Mouse (Mus musculus): ENCODE results near the gene Tnfsf11. TPM values are rescaled to one million over a fixed set of nuclear protein-coding genes. Genes with fewer than 3 reads are reported as not detected.

Gene Tnfsf11
- polyA plus RNA-seq, 2 experiments, result 0.03 to 0.17 TPM

- no peaks in the 10 kb centered on the region for H3K36me3 ChIP-seq (replicated peaks; ENCODE audit: control insufficient read depth, insufficient read depth, low read depth)
- DNase-seq (ENCODE audit: low read depth in 3 of 3, low spot score in 3 of 3), result no peak
- 11% methylated on average over 11 of the region's 11 CpGs for WGBS (ENCODE audit: insufficient replicate concordance)
- H3K4me1 ChIP-seq (replicated peaks; ENCODE audit: control insufficient read depth in 2 of 2, insufficient read depth in 2 of 2, low read length in 1 of 2), result 0 out of 4 replicates have a peak, but pooled peaks cover 0 to 2% of the 10 kb centered on the region in 2 experiments
- no peak for TF ChIP-seq EP300 (IDR thresholded peaks at IDR 0.05; ENCODE audit: low read depth)
- TF ChIP-seq CTCF (IDR thresholded peaks at IDR 0.05; ENCODE audit: low read depth), result no peak
- H3K4me3 ChIP-seq (ENCODE audit: insufficient read depth in 1 of 2, low read depth in 2 of 2, low read length in 2 of 2), result no peak overlapping the region
- H3K27me3 ChIP-seq (ENCODE audit: control insufficient read depth, insufficient read depth, low read length), result no peaks in the 10 kb centered on the region
- no peak overlapping the region for H3K9ac ChIP-seq (replicated peaks)
- no peak for ATAC-seq (ENCODE audit: insufficient read depth)
- no peaks in the 10 kb centered on the region for H3K9me3 ChIP-seq (ENCODE audit: control insufficient read depth, low read length)
- H3K27ac ChIP-seq, result no peak overlapping the region
- no peak overlapping the region for H3K4me2 ChIP-seq (ENCODE audit: low read depth)
Observed at GRCm38 (mm10) chr14:78330576-78331300, 22.9 kb upstream of the Tnfsf11 start.

- no peak overlapping the region for H3K4me2 ChIP-seq (ENCODE audit: low read depth)
- no peak for TF ChIP-seq CTCF (IDR thresholded peaks at IDR 0.05; ENCODE audit: low read depth)
- no peak for TF ChIP-seq EP300 (IDR thresholded peaks at IDR 0.05; ENCODE audit: low read depth)
- H3K4me1 ChIP-seq (replicated peaks; ENCODE audit: control insufficient read depth in 2 of 2, insufficient read depth in 2 of 2, low read length in 1 of 2), result 0 out of 4 replicates have a peak, but pooled peaks cover 0 to 2% of the 10 kb centered on the region in 2 experiments
- no peak for DNase-seq (ENCODE audit: low read depth in 3 of 3, low spot score in 3 of 3)
- no peak for ATAC-seq (ENCODE audit: insufficient read depth)
- H3K4me3 ChIP-seq (ENCODE audit: insufficient read depth in 1 of 2, low read depth in 2 of 2, low read length in 2 of 2), result no peak overlapping the region
- no peaks in the 10 kb centered on the region for H3K9me3 ChIP-seq (ENCODE audit: control insufficient read depth, low read length)
- WGBS (ENCODE audit: insufficient replicate concordance), result 52% methylated on average over 8 of the region's 8 CpGs
- no peak overlapping the region for H3K27ac ChIP-seq
- no peaks in the 10 kb centered on the region for H3K27me3 ChIP-seq (ENCODE audit: control insufficient read depth, insufficient read depth, low read length)
- no peaks in the 10 kb centered on the region for H3K36me3 ChIP-seq (replicated peaks; ENCODE audit: control insufficient read depth, insufficient read depth, low read depth)
- H3K9ac ChIP-seq (replicated peaks), result no peak overlapping the region
Observed at GRCm38 (mm10) chr14:78329765-78330451, 22.1 kb upstream of the Tnfsf11 start.

GRCm38 (mm10) chr14:78323356-78323755, 15.5 kb upstream of the Tnfsf11 start:
- H3K4me1 ChIP-seq (replicated peaks; ENCODE audit: control insufficient read depth in 2 of 2, insufficient read depth in 2 of 2, low read length in 1 of 2), result 0 out of 4 replicates have a peak, but pooled peaks cover 0 to 4% of the 10 kb centered on the region in 2 experiments
- no peaks in the 10 kb centered on the region for H3K27me3 ChIP-seq (ENCODE audit: control insufficient read depth, insufficient read depth, low read length)
- TF ChIP-seq CTCF (IDR thresholded peaks at IDR 0.05; ENCODE audit: low read depth) (no peak), EP300 (IDR thresholded peaks at IDR 0.05; ENCODE audit: low read depth) (no peak)
- H3K4me3 ChIP-seq (ENCODE audit: insufficient read depth in 1 of 2, low read depth in 2 of 2, low read length in 2 of 2), result no peak overlapping the region
- H3K9me3 ChIP-seq (ENCODE audit: control insufficient read depth, low read length), result no peaks in the 10 kb centered on the region
- H3K9ac ChIP-seq (replicated peaks), result no peak overlapping the region
- ATAC-seq (ENCODE audit: insufficient read depth) (no peak), DNase-seq (ENCODE audit: low read depth in 3 of 3, low spot score in 3 of 3) (no peak)
- H3K36me3 ChIP-seq (replicated peaks; ENCODE audit: control insufficient read depth, insufficient read depth, low read depth), result no peaks in the 10 kb centered on the region
- no peak overlapping the region for H3K4me2 ChIP-seq (ENCODE audit: low read depth)
- no peak overlapping the region for H3K27ac ChIP-seq
- WGBS (ENCODE audit: insufficient replicate concordance), result 68% methylated on average over 1 of the region's 1 CpGs

DNA sequence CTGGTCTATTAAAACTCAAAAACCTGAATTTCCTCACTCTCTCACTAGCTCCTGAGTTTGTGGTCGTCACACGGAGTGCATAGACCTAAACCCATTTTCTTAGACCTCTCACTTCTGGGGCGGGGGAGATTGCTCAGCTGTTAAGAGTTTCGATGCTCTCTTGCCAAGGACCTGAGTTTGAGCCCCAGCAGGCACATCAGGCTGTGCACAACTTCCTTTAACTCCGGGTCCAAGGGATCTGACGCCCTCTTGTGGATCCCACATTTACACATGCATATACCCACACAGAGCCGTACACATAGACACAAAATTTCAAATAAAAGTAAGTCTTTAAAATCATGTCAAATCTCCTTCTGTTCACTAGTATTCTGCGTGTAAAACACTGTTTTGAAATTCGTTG, 15.1 kb upstream of the Tnfsf11 start:
- Histone ChIP-seq H3K4me1 (replicated peaks; ENCODE audit: control insufficient read depth in 2 of 2, insufficient read depth in 2 of 2, low read length in 1 of 2) (0 out of 4 replicates have a peak, but pooled peaks cover 0 to 4% of the 10 kb centered on the region in 2 experiments), H3K4me3 (ENCODE audit: insufficient read depth in 1 of 2, low read depth in 2 of 2, low read length in 2 of 2) (no peak overlapping the region), H3K27ac (no peak overlapping the region), H3K27me3 (ENCODE audit: control insufficient read depth, insufficient read depth, low read length) (no peaks in the 10 kb centered on the region), H3K36me3 (replicated peaks; ENCODE audit: control insufficient read depth, insufficient read depth, low read depth) (no peaks in the 10 kb centered on the region), H3K9ac (replicated peaks) (no peak overlapping the region), H3K4me2 (ENCODE audit: low read depth) (no peak overlapping the region), H3K9me3 (ENCODE audit: control insufficient read depth, low read length) (no peaks in the 10 kb centered on the region)
- DNase-seq (ENCODE audit: low read depth in 3 of 3, low spot score in 3 of 3) (no peak), ATAC-seq (ENCODE audit: insufficient read depth) (no peak)
- 57% methylated on average over 9 of the region's 9 CpGs for WGBS (ENCODE audit: insufficient replicate concordance)
- TF ChIP-seq EP300 (IDR thresholded peaks at IDR 0.05; ENCODE audit: low read depth) (no peak), CTCF (IDR thresholded peaks at IDR 0.05; ENCODE audit: low read depth) (no peak)

GRCm38 (mm10) chr14:78320248-78320647, 12.4 kb upstream of the Tnfsf11 start:
- Histone ChIP-seq H3K4me1 (replicated peaks; ENCODE audit: control insufficient read depth in 2 of 2, insufficient read depth in 2 of 2, low read length in 1 of 2) (0 out of 4 replicates have a peak, but pooled peaks cover 0 to 4% of the 10 kb centered on the region in 2 experiments), H3K36me3 (replicated peaks; ENCODE audit: control insufficient read depth, insufficient read depth, low read depth) (no peaks in the 10 kb centered on the region), H3K9me3 (ENCODE audit: control insufficient read depth, low read length) (no peaks in the 10 kb centered on the region), H3K4me3 (ENCODE audit: insufficient read depth in 1 of 2, low read depth in 2 of 2, low read length in 2 of 2) (no peak overlapping the region), H3K9ac (replicated peaks) (no peak overlapping the region), H3K27me3 (ENCODE audit: control insufficient read depth, insufficient read depth, low read length) (no peaks in the 10 kb centered on the region), H3K4me2 (ENCODE audit: low read depth) (no peak overlapping the region), H3K27ac (no peak overlapping the region)
- ATAC-seq (ENCODE audit: insufficient read depth) (no peak), DNase-seq (ENCODE audit: low read depth in 3 of 3, low spot score in 3 of 3) (no peak)
- no peak for TF ChIP-seq CTCF (IDR thresholded peaks at IDR 0.05; ENCODE audit: low read depth)
- TF ChIP-seq EP300 (IDR thresholded peaks at IDR 0.05; ENCODE audit: low read depth), result no peak
- 55% methylated on average over 6 of the region's 6 CpGs for WGBS (ENCODE audit: insufficient replicate concordance)
